Mouse (Mus musculus) macrophage (primary cell): Measurements from ENCODE around the gene Zfp46. TPM values are rescaled to one million over a fixed set of nuclear protein-coding genes. Genes with fewer than 3 reads are reported as not detected.

ENCODE experiments used
- H3K27ac ChIP-seq: fragments of 350-480 bp; formaldehyde crosslinking; 2 replicates; pipeline ENCODE4 v1.9.0; 2021
- H3K36me3 ChIP-seq: fragments of 350-480 bp; formaldehyde crosslinking; 2 replicates; pipeline ENCODE4 v1.9.0; 2021; ENCODE audit errors: inconsistent target
- H3K4me3 ChIP-seq: fragments of 350-480 bp; formaldehyde crosslinking; 2 replicates; pipeline ENCODE4 v1.9.0; 2021; ENCODE audit errors: inconsistent target
- H3K79me2 ChIP-seq: fragments of 350-480 bp; formaldehyde crosslinking; 2 replicates; pipeline ENCODE4 v1.9.0; 2021; ENCODE audit errors: inconsistent target
- WGBS: methylation state at CpG from one replicate; pipeline ENCODE4 v1.1.7; 2026; ENCODE audit warnings: inconsistent platforms; ENCODE audit not compliant: missing documents; 5-methylcytosine and 5-hydroxymethylcytosine counted together
- polyA plus RNA-seq: library from polyadenylated mRNA; stranded (reverse); fragments of 250-400 nt; gene quantifications from 3 replicates; pipeline ENCODE4 v1.2.4, GENCODE M21; 2018; ENCODE audit warnings: inconsistent platforms

Zfp46 gene
- polyA plus RNA-seq, 1 experiment from 2014 or later = 8.2 TPM

- H3K4me3 ChIP-seq = no peak overlapping the region
- H3K36me3 ChIP-seq = no peaks in the 10 kb centered on the region
- no peak overlapping the region for H3K27ac ChIP-seq
- H3K79me2 ChIP-seq = peaks cover 60% of the 10 kb centered on the region
- WGBS = 16% methylated on average over 4 of the region's 4 CpGs
These were observed 28.1 kb downstream of the Zfp46 start for GRCm38 (mm10) chr4:136312616-136313015.

- Histone ChIP-seq H3K4me3 (no peak overlapping the region), H3K27ac (no peak overlapping the region), H3K79me2 (peaks cover 71% of the 10 kb centered on the region), H3K36me3 (peaks cover 10% of the 10 kb centered on the region; the same call in 1 of the 2 replicates)
- whole genome bisulfite sequencing = 94% methylated on average over 4 of the region's 4 CpGs
These were observed 33.2 kb downstream of the Zfp46 start for GRCm38 (mm10) chr4:136317667-136318066.

- Histone ChIP-seq H3K4me3 (no peak overlapping the region), H3K27ac (peak overlapping the region; percentile 10; the same call in 1 of the 2 replicates)
These were observed 35.5 kb downstream of the Zfp46 start for GRCm38 (mm10) chr4:136320016-136320415.

GRCm38 (mm10) chr4:136324226-136324625 lies 39.7 kb downstream of the Zfp46 start:
- Histone ChIP-seq H3K4me3 (no peak overlapping the region), H3K27ac (no peak overlapping the region), H3K36me3 (peaks cover 15% of the 10 kb centered on the region; the same call in 1 of the 2 replicates), H3K79me2 (peaks cover 52% of the 10 kb centered on the region)
- WGBS = 88% methylated on average over 2 of the region's 2 CpGs

More at GRCm38 (mm10) chr4:136320016-136320415, 35.5 kb downstream of the Zfp46 start:
- Histone ChIP-seq H3K36me3 (peaks cover 15% of the 10 kb centered on the region; the same call in 1 of the 2 replicates), H3K79me2 (peaks cover 69% of the 10 kb centered on the region)
- WGBS = 61% methylated on average over 3 of the region's 4 CpGs

- Histone ChIP-seq H3K79me2 (peaks cover 31% of the 10 kb centered on the region), H3K4me3 (no peak overlapping the region), H3K36me3 (peaks cover 14% of the 10 kb centered on the region; the same call in 1 of the 2 replicates), H3K27ac (no peak overlapping the region)
- WGBS = 98% methylated on average over 5 of the region's 5 CpGs
These were observed 42.8 kb downstream of the Zfp46 start for GRCm38 (mm10) chr4:136327238-136327637.

GRCm38 (mm10) chr4:136328115-136328514 lies 43.6 kb downstream of the Zfp46 start:
- H3K27ac ChIP-seq = no peak overlapping the region
- no peak overlapping the region for H3K4me3 ChIP-seq
- H3K79me2 ChIP-seq = peaks cover 23% of the 10 kb centered on the region
- H3K36me3 ChIP-seq = peaks cover 5% of the 10 kb centered on the region; the same call in 1 of the 2 replicates

GRCm38 (mm10) chr4:136331709-136332108 lies 47.2 kb downstream of the Zfp46 start:
- Histone ChIP-seq H3K27ac (no peak overlapping the region), H3K36me3 (peaks cover 7% of the 10 kb centered on the region; the same call in 1 of the 2 replicates), H3K79me2 (no peaks in the 10 kb centered on the region; the same call in 1 of the 2 replicates), H3K4me3 (no peak overlapping the region)
- 91% methylated on average over 3 of the region's 3 CpGs for WGBS

GRCm38 (mm10) chr4:136333191-136333590 lies 48.7 kb downstream of the Zfp46 start:
- H3K36me3 ChIP-seq = peaks cover 14% of the 10 kb centered on the region; the same call in 1 of the 2 replicates
- 96% methylated on average over 3 of the region's 3 CpGs for WGBS
- no peak overlapping the region for H3K4me3 ChIP-seq
- no peak overlapping the region for H3K27ac ChIP-seq
- H3K79me2 ChIP-seq = no peaks in the 10 kb centered on the region; the same call in 1 of the 2 replicates

- Histone ChIP-seq H3K79me2 (no peaks in the 10 kb centered on the region; the same call in 1 of the 2 replicates), H3K27ac (no peak overlapping the region), H3K4me3 (no peak overlapping the region), H3K36me3 (peaks cover 10% of the 10 kb centered on the region; the same call in 1 of the 2 replicates)
- WGBS = 94% methylated on average over 2 of the region's 2 CpGs
These were observed 50.6 kb downstream of the Zfp46 start for GRCm38 (mm10) chr4:136335065-136335464.

GRCm38 (mm10) chr4:136337129-136337528 lies 52.6 kb downstream of the Zfp46 start:
- no peaks in the 10 kb centered on the region; the same call in 1 of the 2 replicates for H3K79me2 ChIP-seq
- H3K27ac ChIP-seq = no peak overlapping the region
- no peak overlapping the region for H3K4me3 ChIP-seq
- WGBS = 94% methylated on average over 4 of the region's 4 CpGs
- 0 out of 2 replicates have a peak, but pooled peaks cover 9% of the 10 kb centered on the region for H3K36me3 ChIP-seq

Other genes with a start within 250 kb of the Zfp46 start
- gene Rpl11, start 231.3 kb upstream of the Zfp46 start, polyA plus RNA-seq = 697 to 1,008 TPM (median 879 TPM) in 3 replicates
- gene Id3, start 141.2 kb upstream of the Zfp46 start, polyA plus RNA-seq = 0.34 to 38.1 TPM (median 3.1 TPM) in 3 replicates
- 1.5 to 5.0 TPM (median 2.6 TPM) in 3 replicates for gene E2f2, start 112.3 kb upstream of the Zfp46 start, polyA plus RNA-seq
- gene Asap3, start 78.3 kb upstream of the Zfp46 start, polyA plus RNA-seq = 0.04 to 0.09 TPM (median 0.07 TPM) in 3 replicates
- not detected in 3 replicates for gene Tcea3, start 37.0 kb upstream of the Zfp46 start, polyA plus RNA-seq
- 38.7 to 76.3 TPM (median 63.8 TPM) in 3 replicates for gene Hnrnpr, start 26.3 kb downstream of the Zfp46 start, polyA plus RNA-seq
- not detected in 3 replicates for gene Htr1d, start 138.8 kb downstream of the Zfp46 start, polyA plus RNA-seq
- gene 6030445D17Rik, start 177.6 kb downstream of the Zfp46 start, polyA plus RNA-seq = 0.13 TPM in 1 of 3 replicates, not detected in the others
- 11.1 to 15.6 TPM (median 13.1 TPM) in 3 replicates for gene Luzp1, start 185.1 kb downstream of the Zfp46 start, polyA plus RNA-seq